11 mouse cellular contexts compared by ENCODE assay signal in the genomic region with DNA sequence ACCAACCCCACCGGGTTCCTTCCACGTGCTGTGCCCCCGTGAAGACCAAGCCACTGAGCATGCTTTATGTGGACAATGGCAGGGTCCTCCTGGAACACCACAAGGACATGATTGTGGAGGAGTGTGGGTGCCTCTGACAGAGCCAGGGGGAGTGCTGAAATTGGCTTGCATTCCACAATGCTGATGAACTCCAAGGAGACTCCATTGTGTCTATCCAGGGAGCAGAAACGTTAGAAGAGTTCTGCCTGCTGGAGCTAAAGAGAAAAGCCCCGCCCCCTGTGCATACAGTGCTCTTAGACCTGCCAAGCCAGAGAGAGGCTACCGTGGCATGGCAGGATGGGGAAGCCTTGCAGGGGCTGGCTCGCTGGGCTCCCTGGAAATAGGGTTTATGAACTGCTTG. TPM values are rescaled to one million over a fixed set of nuclear protein-coding genes. Genes with fewer than 3 reads are reported as not detected.
DNase-seq lines count a peak whose midpoint lies in the region; ATAC-seq and TF ChIP-seq lines count a peak whose summit lies in the region.
"Had no signal": no experiment of that assay in that cellular context is flagged by ENCODE, and none has a peak within 500 bp of the region (broad histone marks: within the 10 kb centered on the region; RNA-seq: fewer than 3 reads in every experiment).

No protein-coding gene starts in this region.

- H3K27ac ChIP-seq in heart, embryonic 11.5 days (ENCODE audit: low read depth, low read length), result no peak overlapping the region
- 0 out of 2 replicates have a peak overlapping the region, but pooled peaks have one; percentile 4 for H3K27ac ChIP-seq in lung, embryonic 14.5 days (ENCODE audit: low read depth)
- H3K27ac ChIP-seq in forebrain, embryonic 16.5 days (ENCODE audit: low read length), result no peak overlapping the region
- 0 out of 2 replicates have a peak overlapping the region, but pooled peaks have one; percentile 18 for H3K27ac ChIP-seq in neural tube, embryonic 15.5 days (replicated peaks)
- H3K27ac ChIP-seq: embryonic facial prominence, embryonic 12.5 days had no signal

- H3K9ac ChIP-seq in heart, embryonic 11.5 days (ENCODE audit: low read depth, low read length), result 0 out of 2 replicates have a peak overlapping the region, but pooled peaks have one; percentile 10
- H3K9ac ChIP-seq in lung, embryonic 14.5 days, result no peak overlapping the region
- H3K9ac ChIP-seq in forebrain, embryonic 16.5 days (replicated peaks; ENCODE audit: low read depth, low read length), result no peak overlapping the region
- no peak overlapping the region for H3K9ac ChIP-seq in neural tube, embryonic 15.5 days (replicated peaks)
- H3K9ac ChIP-seq: embryonic facial prominence, embryonic 12.5 days had no signal

- intact Hi-C loops in heart, postnatal 25 days (cut with DNase I), result no loop called here
- intact Hi-C loops in left cerebral cortex, postnatal 36 days (cut with DNase I), result no loop called here

- no peak for TF ChIP-seq CTCF in lung, embryonic 14.5 days (IDR thresholded peaks at IDR 0.05; ENCODE audit: low read depth)

- WGBS in heart, embryonic 11.5 days (ENCODE audit: insufficient replicate concordance), result 47% methylated on average over 7 of the region's 7 CpGs
- WGBS in lung, embryonic 14.5 days, result 35% methylated on average over 7 of the region's 7 CpGs
- 14% methylated on average over 7 of the region's 7 CpGs for WGBS in forebrain, embryonic 16.5 days
- 24% methylated on average over 7 of the region's 7 CpGs for WGBS in neural tube, embryonic 15.5 days

- no peaks in the 10 kb centered on the region for H3K36me3 ChIP-seq in heart, embryonic 11.5 days (ENCODE audit: control insufficient read depth, insufficient read depth, low read length)
- peaks cover 1% of the 10 kb centered on the region; the same call in 1 of the 2 replicates for H3K36me3 ChIP-seq in lung, embryonic 14.5 days (ENCODE audit: insufficient read depth)
- H3K36me3 ChIP-seq in forebrain, embryonic 16.5 days (ENCODE audit: control insufficient read depth, insufficient read depth), result no peaks in the 10 kb centered on the region
- H3K36me3 ChIP-seq in neural tube, embryonic 15.5 days, result no peaks in the 10 kb centered on the region

- no peak for DNase-seq in heart, postnatal 25 days (ENCODE audit: low spot score)
- DNase-seq in lung, embryonic 14.5 days, result peak; percentile 69
- DNase-seq in lung, postnatal 36 days, result no peak
- DNase-seq in cerebellum, adult 8-10 months, result no peak
- no peak for DNase-seq in left cerebral cortex, postnatal 36 days (ENCODE audit: low spot score in 2 of 2)
- DNase-seq: adrenal gland, postnatal 14 days; right cerebral cortex, adult 18-20 months had no signal

- H3K9me3 ChIP-seq in heart, embryonic 11.5 days (replicated peaks; ENCODE audit: control insufficient read depth, low read length), result no peaks in the 10 kb centered on the region
- H3K9me3 ChIP-seq in lung, embryonic 14.5 days (ENCODE audit: low read depth, low read length), result no peaks in the 10 kb centered on the region
- H3K9me3 ChIP-seq in forebrain, embryonic 16.5 days (ENCODE audit: control insufficient read depth, low read length), result no peaks in the 10 kb centered on the region
- no peaks in the 10 kb centered on the region for H3K9me3 ChIP-seq in neural tube, embryonic 15.5 days (replicated peaks)
- H3K9me3 ChIP-seq: embryonic facial prominence, embryonic 12.5 days had no signal

- H3K4me1 ChIP-seq in heart, embryonic 11.5 days (ENCODE audit: control insufficient read depth, insufficient read depth, low read length), result peaks cover 8% of the 10 kb centered on the region
- 0 out of 2 replicates have a peak, but pooled peaks cover 6% of the 10 kb centered on the region for H3K4me1 ChIP-seq in lung, embryonic 14.5 days (ENCODE audit: insufficient read depth)
- H3K4me1 ChIP-seq in forebrain, embryonic 16.5 days (replicated peaks; ENCODE audit: control insufficient read depth, insufficient read depth, low read length), result peaks cover 6% of the 10 kb centered on the region
- peaks cover 23% of the 10 kb centered on the region for H3K4me1 ChIP-seq in neural tube, embryonic 15.5 days

- H3K4me2 ChIP-seq in heart, embryonic 11.5 days, result peak overlapping the region; percentile 14; the same call in 1 of the 2 replicates
- H3K4me2 ChIP-seq in lung, embryonic 14.5 days, result no peak overlapping the region
- 0 out of 2 replicates have a peak overlapping the region, but pooled peaks have one; percentile 21 for H3K4me2 ChIP-seq in forebrain, embryonic 16.5 days (ENCODE audit: low read length)
- 0 out of 2 replicates have a peak overlapping the region, but pooled peaks have one; percentile 9 for H3K4me2 ChIP-seq in neural tube, embryonic 15.5 days
- H3K4me2 ChIP-seq: embryonic facial prominence, embryonic 12.5 days had no signal

- H3K27me3 ChIP-seq in heart, embryonic 11.5 days (ENCODE audit: control insufficient read depth, insufficient read depth, low read length), result peaks cover 12% of the 10 kb centered on the region
- H3K27me3 ChIP-seq in lung, embryonic 14.5 days (ENCODE audit: insufficient read depth, low read length), result peaks cover 13% of the 10 kb centered on the region
- peaks cover 10% of the 10 kb centered on the region for H3K27me3 ChIP-seq in forebrain, embryonic 16.5 days (replicated peaks; ENCODE audit: control insufficient read depth, insufficient read depth, low read length)
- H3K27me3 ChIP-seq in neural tube, embryonic 15.5 days (replicated peaks), result peaks cover 18% of the 10 kb centered on the region

- H3K4me3 ChIP-seq in heart, embryonic 11.5 days (ENCODE audit: low read depth, low read length), result no peak overlapping the region
- H3K4me3 ChIP-seq in lung, embryonic 14.5 days (ENCODE audit: low read depth, low read length), result no peak overlapping the region
- no peak overlapping the region for H3K4me3 ChIP-seq in forebrain, embryonic 16.5 days (replicated peaks; ENCODE audit: low read length)
- no peak overlapping the region for H3K4me3 ChIP-seq in neural tube, embryonic 15.5 days (replicated peaks)
- H3K4me3 ChIP-seq: embryonic facial prominence, embryonic 12.5 days had no signal

- ATAC-seq in heart, embryonic 11.5 days (replicated peaks; ENCODE audit: insufficient number of reproducible peaks, low FRiP score, low TSS enrichment), result no peak
- no peak for ATAC-seq in lung, embryonic 14.5 days (ENCODE audit: insufficient read depth)
- ATAC-seq in forebrain, embryonic 16.5 days, result peak; percentile 66
- ATAC-seq in neural tube, embryonic 15.5 days (ENCODE audit: low FRiP score), result peak; percentile 64; the same call in 1 of the 2 replicates

RNA-seq across cellular contexts. Expression of gene Nodal, which starts 6.7 kb away (rescaled TPM):
- not detected in 2 replicates for polyA plus RNA-seq in heart, embryonic 11.5 days (2014; fragmentation: Nextera tagmentation; extraction: Ambion mirVana)
- under 1 TPM in 1 of 2 experiments, not detected in 1; 0.10 TPM for total RNA-seq in heart, postnatal 25 days (2021)
- polyA plus RNA-seq in lung, embryonic 14.5 days (2014; fragmentation: Nextera tagmentation; extraction: Ambion mirVana), result 0.08 TPM in 2 replicates
- 0.10 and 0.15 TPM in 2 replicates for polyA plus RNA-seq in forebrain, embryonic 16.5 days (2015; fragmentation: Nextera tagmentation; extraction: Ambion mirVana)
- polyA plus RNA-seq in neural tube, embryonic 15.5 days (2015; fragmentation: Nextera tagmentation; extraction: Ambion mirVana), result 0.14 and 0.23 TPM in 2 replicates
- under 1 TPM; 0.32 to 0.35 TPM for total RNA-seq in left cerebral cortex, postnatal 36 days (2021)
- total RNA-seq: adrenal gland, postnatal 14 days had no signal

RNA-seq across cellular contexts. Expression of gene Eif4ebp2, which starts 28.0 kb away (rescaled TPM):
- 21.2 and 28.6 TPM in 2 replicates for polyA plus RNA-seq in heart, embryonic 11.5 days (2014; fragmentation: Nextera tagmentation; extraction: Ambion mirVana)
- total RNA-seq in heart, postnatal 25 days (2021), result 10 to 100 TPM; 71.4 to 75.2 TPM
- polyA plus RNA-seq in lung, embryonic 14.5 days (2014; fragmentation: Nextera tagmentation; extraction: Ambion mirVana), result 53.8 and 57.4 TPM in 2 replicates
- 78.2 and 88.4 TPM in 2 replicates for polyA plus RNA-seq in forebrain, embryonic 16.5 days (2015; fragmentation: Nextera tagmentation; extraction: Ambion mirVana)
- polyA plus RNA-seq in neural tube, embryonic 15.5 days (2015; fragmentation: Nextera tagmentation; extraction: Ambion mirVana), result 44.1 and 57.0 TPM in 2 replicates
- total RNA-seq in left cerebral cortex, postnatal 36 days (2021), result 10 to 100 TPM; 43.1 to 49.0 TPM

RNA-seq across cellular contexts. Expression of gene Pald1, which starts 41.2 kb away (rescaled TPM):
- 17.5 and 22.5 TPM in 2 replicates for polyA plus RNA-seq in heart, embryonic 11.5 days (2014; fragmentation: Nextera tagmentation; extraction: Ambion mirVana)
- 10 to 100 TPM; 16.1 to 21.9 TPM for total RNA-seq in heart, postnatal 25 days (2021)
- polyA plus RNA-seq in lung, embryonic 14.5 days (2014; fragmentation: Nextera tagmentation; extraction: Ambion mirVana), result 44.1 and 47.5 TPM in 2 replicates
- polyA plus RNA-seq in forebrain, embryonic 16.5 days (2015; fragmentation: Nextera tagmentation; extraction: Ambion mirVana), result 17.1 and 18.0 TPM in 2 replicates
- polyA plus RNA-seq in neural tube, embryonic 15.5 days (2015; fragmentation: Nextera tagmentation; extraction: Ambion mirVana), result 24.9 and 27.8 TPM in 2 replicates
- total RNA-seq in left cerebral cortex, postnatal 36 days (2021), result 1 to 10 TPM; 7.5 to 9.5 TPM

RNA-seq across cellular contexts. Expression of gene Lrrc20, which starts 51.1 kb away (rescaled TPM):
- polyA plus RNA-seq in heart, embryonic 11.5 days (2014; fragmentation: Nextera tagmentation; extraction: Ambion mirVana), result 12.1 and 14.8 TPM in 2 replicates
- 10 to 100 TPM; 30.1 to 31.3 TPM for total RNA-seq in heart, postnatal 25 days (2021)
- polyA plus RNA-seq in lung, embryonic 14.5 days (2014; fragmentation: Nextera tagmentation; extraction: Ambion mirVana), result 8.5 and 9.8 TPM in 2 replicates
- polyA plus RNA-seq in forebrain, embryonic 16.5 days (2015; fragmentation: Nextera tagmentation; extraction: Ambion mirVana), result 25.7 and 28.1 TPM in 2 replicates
- 12.1 and 14.5 TPM in 2 replicates for polyA plus RNA-seq in neural tube, embryonic 15.5 days (2015; fragmentation: Nextera tagmentation; extraction: Ambion mirVana)
- total RNA-seq in left cerebral cortex, postnatal 36 days (2021), result 10 to 100 TPM; 17.8 to 21.8 TPM

Comparison
In these comparisons a context has a peak if more than half of its experiments do, and no peak if none do; other contexts are left out.
1. ATAC-seq: peak in forebrain, embryonic 16.5 days (single experiment) and neural tube, embryonic 15.5 days (single experiment); none in heart, embryonic 11.5 days (single experiment) and lung, embryonic 14.5 days (single experiment).
2. H3K27ac ChIP-seq: peak in lung, embryonic 14.5 days (single experiment) and neural tube, embryonic 15.5 days (single experiment); none in heart, embryonic 11.5 days (single experiment) and forebrain, embryonic 16.5 days (single experiment).